Mouse (Mus musculus) R1 (cell line): Measurements from ENCODE around the gene Sept1.
"Not testable (repeated sequence)": the region's sequence is repeated elsewhere in the genome, so short reads cannot be mapped to it uniquely, and the experiment has no call there.

Source experiments
- DNase-seq: peaks from one replicate; pipeline ENCODE4 v3.0.0-alpha.2; 2018; ENCODE audit warnings: low read depth, low spot score

The Sept1 gene

DNA sequence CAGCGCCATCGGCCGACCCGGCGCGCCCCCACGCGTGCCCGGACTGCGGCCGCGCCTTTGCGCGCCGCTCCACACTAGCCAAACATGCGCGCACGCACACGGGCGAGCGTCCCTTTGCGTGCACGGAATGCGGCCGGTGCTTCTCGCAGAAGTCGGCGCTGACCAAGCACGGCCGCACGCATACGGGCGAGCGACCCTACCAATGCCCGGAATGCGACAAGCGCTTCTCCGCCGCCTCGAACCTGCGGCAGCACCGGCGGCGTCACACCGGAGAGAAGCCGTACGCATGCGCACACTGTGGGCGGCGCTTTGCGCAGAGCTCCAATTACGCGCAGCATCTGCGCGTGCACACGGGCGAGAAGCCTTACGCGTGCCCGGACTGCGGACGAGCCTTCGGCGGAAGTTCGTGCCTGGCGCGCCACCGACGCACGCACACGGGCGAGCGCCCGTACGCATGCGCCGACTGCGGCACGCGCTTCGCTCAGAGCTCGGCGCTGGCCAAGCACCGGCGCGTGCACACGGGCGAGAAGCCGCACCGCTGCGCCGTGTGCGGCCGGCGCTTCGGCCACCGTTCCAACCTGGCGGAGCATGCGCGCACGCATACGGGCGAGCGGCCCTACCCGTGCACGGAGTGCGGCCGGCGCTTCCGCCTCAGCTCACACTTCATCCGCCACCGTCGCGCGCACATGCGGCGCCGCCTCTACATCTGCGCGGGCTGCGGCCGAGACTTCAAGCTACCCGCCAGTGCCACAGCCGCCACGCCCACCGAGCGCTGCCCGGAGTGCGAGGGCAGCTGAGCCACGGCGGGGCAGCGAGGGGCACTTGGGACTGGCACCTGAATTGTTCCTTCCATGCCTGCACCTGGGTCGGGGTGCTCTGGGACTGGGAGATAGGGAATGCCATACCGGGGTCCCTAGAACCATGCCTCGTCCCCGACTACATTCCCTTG is 21.2 kb upstream of the Sept1 start:
- peak; percentile 97 for DNase-seq

DNA sequence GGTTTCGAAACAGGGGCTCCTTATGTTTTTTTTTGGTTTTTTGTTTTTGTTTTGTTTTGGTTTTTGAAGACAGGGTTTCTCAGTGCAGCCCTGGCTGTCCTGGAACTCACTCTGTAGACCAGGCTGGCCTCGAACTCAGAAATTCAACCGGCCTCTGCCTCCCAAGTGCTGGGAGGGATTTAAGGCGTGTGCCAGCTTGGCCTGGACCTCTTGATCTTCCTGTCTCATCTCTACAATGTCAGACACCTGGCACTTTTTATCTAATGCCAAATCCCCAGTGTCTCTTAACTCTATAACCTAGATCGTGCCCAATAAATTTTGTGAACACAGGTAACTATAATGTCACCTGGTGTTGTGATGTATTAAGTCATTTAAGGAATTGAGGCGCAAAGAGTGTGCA is 20.4 kb upstream of the Sept1 start:
- DNase-seq: no peak

- DNase-seq: peak; percentile 69
These were observed 19.5 kb upstream of the Sept1 start for GRCm38 (mm10) chr7:127252414-127252813.

GRCm38 (mm10) chr7:127250511-127250910 is 17.6 kb upstream of the Sept1 start:
- DNase-seq: not testable (repeated sequence)

GRCm38 (mm10) chr7:127244658-127245510 is 12.0 kb upstream of the Sept1 start:
- no peak for DNase-seq

GRCm38 (mm10) chr7:127243870-127244657 is 11.1 kb upstream of the Sept1 start, which contains the start of gene Zfp771:
Gene Zfp771 (plus strand): TSS chr7:127244274.
- DNase-seq: peak; percentile 95

DNA sequence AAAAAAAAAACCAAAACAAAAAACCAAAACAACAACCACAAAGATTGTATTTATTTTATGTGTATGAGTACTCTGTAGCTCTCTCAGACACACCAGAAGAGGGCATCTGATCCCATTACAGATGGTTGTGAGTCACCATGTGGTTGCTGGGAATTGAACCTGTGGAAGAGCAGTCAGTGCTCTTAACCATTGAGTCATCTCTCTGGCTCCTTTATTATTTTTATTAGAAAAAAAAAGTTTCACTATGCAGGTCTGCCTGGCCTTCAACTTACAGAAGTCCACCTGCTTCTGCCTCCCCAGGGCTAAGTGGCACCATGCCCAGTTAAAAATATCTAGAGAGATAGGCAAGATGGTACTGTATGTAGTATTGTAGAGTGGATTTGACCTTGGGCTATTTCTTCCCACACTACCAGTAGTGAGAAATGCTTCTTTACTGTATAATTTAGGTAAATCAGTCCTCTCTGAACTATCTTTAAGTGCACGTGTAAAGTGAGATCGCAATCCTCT is 10.5 kb upstream of the Sept1 start:
- no peak for DNase-seq

- no peak for DNase-seq
These were observed 1.8 kb upstream of the Sept1 start for GRCm38 (mm10) chr7:127234777-127235176.

DNA sequence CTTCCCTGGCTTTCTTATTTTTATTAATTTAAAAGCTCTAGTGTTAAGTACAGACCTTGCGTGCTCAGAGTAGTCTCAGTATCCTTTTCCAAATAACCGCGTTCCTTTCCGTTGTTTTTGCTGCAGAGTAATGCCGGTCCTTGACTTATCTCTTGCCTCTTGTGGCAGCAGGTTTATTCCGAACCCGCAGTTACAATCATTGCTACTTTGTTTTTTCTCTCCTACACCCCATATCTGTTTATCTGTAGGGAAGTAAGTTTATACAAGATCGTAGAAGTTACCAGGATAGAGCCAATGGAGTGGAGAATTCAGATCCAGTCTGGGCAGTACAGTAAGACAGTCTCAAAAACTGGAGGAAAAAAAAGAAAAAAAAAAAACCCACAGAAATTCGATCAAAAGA is 835 bp upstream of the Sept1 start:
- DNase-seq: no peak

GRCm38 (mm10) chr7:127233368-127233749 is 429 bp upstream of the Sept1 start:
- DNase-seq: peak; percentile 63

- DNase-seq: no peak
These were observed 906 bp downstream of the Sept1 start for GRCm38 (mm10) chr7:127231826-127232621.

GRCm38 (mm10) chr7:127231376-127231775 is 1.6 kb downstream of the Sept1 start:
- DNase-seq: no peak

DNA sequence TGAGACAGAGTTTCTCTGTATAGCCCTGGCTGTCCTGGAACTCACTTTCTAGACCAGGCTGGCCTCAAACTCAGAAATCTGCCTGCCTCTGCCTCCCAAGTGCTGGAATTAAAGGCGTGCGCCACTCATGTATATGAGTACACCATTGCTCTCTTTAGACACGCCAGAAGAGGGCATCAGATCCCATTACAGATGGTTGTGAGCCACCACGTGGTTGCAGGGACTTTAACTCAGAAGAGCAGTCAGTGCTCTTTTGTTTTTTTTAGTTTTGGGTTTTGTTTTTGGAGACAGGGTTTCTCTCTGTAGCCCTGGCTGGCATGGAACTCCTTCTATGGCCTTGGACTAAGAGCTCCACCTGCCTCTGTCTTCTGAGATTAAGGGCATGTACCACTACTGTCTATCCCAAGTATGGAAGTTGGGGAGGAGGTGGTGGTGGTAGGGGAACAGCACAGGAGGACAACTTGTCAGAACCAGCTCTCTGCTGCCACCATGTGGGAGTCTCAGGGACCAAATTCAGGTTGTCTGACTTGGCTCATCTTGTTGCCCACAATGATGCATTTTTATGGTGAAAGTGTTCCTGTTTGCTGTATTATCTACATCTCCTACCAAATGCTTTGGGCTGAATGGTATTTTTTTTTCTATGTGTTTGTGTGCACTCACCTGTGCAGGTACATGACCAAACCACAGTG is 4.2 kb downstream of the Sept1 start:
- peak; percentile 95 for DNase-seq

DNA sequence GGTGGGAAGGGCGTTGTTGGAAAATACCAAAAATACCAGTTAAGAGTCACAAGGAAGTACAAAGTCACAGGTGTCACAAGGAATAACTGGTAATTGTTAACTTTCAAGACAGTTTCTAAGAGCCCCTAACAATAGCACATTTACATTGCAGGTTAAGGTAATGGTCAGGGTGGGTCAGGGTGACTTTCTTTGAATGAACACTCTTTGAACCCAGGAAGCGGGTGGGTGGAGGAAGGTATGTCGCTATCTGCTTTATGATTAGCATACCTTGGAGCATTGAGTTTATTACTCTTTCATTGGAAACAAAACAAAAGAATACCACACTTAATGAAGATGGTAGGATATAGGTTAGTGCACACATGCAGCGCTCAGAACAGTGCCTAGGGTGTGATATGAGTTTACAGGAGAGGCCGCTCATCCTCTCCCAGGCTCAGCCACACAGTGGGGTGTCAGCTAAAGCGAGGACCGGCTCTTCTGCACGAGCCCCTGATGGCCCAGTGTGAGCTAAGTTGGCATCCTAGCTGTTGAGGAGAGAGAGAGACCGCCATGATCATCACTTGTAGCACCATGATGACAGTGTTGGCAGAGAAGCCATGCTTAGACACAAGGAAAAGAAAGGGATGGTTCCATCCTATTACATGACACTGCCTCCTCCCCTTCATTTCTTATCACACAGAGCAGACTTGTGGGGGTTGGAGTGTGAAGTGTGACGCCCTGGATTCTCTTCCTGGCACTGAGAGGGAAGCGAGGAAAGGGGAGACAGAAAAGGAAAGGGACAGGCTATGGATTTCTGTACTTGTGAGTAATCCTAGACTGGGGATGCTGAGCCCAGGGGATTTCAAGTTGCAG is 7.6 kb downstream of the Sept1 start:
- peak; percentile 94 for DNase-seq

- peak; percentile 77 for DNase-seq
These were observed 8.3 kb downstream of the Sept1 start for GRCm38 (mm10) chr7:127224616-127225015.

DNA sequence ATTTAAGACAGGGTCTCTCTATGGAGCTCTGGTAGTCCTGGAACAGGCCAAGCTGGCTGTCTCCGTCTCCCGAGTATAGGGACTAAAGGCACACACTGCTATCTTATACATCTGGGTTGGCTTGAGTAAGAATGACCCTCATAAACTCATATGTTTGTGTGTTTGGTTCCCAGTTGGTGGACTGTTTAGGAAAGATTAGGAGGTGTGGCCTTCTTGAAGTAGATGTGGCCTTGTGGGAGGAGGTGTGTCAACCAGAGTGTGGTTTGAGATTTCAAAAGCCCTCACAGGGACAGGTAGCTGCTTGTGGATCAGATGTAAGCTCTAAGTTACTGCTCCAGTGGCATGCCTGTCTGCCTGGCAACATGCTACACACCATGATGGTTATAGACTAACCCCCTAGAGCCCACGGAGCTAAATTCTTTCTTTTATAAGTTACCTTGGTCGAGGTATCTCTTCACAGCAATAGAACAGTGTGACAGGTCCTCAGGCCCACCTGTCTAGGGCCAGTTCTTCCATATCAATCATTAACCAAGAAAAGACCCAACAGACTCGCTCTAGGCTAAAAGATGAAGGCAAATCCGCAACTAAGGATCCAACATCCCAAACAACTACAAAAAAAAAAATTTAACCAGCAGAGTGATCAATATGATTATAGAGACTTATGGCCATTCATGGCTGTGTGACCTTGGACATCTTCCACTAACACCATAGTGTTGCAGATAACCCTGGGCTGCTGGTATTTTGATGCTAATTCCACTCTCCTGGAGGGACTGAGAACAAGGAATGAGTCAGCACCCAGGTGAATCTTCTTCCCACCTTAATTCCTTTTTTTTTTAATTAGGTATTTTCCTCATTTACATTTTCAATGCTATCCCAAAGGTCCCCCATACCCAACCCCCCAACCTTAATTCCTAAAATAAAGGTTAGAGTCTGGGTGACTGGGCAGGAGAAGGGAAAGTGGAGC is 9.1 kb downstream of the Sept1 start:
- peak; percentile 90 for DNase-seq

- DNase-seq: peak; percentile 75
These were observed 9.8 kb downstream of the Sept1 start for GRCm38 (mm10) chr7:127223106-127223505.

DNA sequence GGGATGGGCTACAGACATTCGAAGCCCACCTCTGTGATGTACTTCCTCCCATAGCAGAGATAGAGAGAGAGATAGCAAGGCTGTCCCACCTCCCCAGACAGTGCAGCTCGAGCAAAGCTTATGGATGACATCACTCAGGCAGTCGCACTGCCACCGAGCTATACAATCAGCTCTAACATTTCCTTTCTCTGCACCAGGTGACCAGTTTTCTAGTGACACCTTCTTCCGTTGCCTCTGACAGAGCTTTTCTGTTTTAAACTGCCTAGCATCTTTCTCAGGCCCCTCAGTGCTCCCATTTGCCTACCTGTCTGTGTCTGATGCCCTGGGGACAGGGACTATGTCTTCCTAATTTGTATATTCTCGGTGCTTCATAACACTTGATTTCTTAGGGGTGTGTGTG is 12.5 kb downstream of the Sept1 start:
- DNase-seq: peak; percentile 17
